ENCODE assay signal across 28 mouse cellular contexts in the genomic region with DNA sequence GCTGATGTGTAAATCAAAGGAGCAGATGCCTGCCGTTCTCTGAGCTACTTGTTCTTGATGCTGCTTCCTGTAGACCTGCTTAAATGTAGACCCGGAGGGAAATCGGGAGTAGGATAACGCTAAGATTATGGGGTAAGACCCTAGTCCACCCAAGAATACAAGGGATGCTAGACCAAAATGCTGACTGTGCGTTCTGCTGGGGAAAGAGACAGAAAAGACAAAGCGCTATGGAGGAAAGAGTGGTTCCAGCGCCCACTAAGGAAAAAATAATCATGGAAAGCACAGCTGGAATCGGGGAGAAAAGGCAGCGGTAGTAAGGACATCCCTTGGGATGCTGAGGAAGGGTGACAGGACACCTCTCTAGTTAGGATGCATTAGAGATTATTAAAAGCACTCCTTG.
"Had no signal": no experiment of that assay in that cellular context is flagged by ENCODE, and none has a peak within 500 bp of the region (broad histone marks: within the 10 kb centered on the region; RNA-seq: fewer than 3 reads in every experiment).

No protein-coding gene starts in this region.

- H3K27me3 ChIP-seq: embryonic facial prominence, embryonic 15.5 days; forebrain, embryonic 12.5 days; forebrain, embryonic 13.5 days; forebrain, embryonic 15.5 days had no signal

- H3K36me3 ChIP-seq: embryonic facial prominence, embryonic 10.5 days; embryonic facial prominence, embryonic 12.5 days; embryonic facial prominence, embryonic 13.5 days; embryonic facial prominence, embryonic 15.5 days; forebrain, embryonic 10.5 days; forebrain, embryonic 12.5 days; forebrain, embryonic 15.5 days had no signal

- H3K9ac ChIP-seq: embryonic facial prominence, embryonic 12.5 days; embryonic facial prominence, embryonic 13.5 days; embryonic facial prominence, embryonic 15.5 days; forebrain, embryonic 12.5 days; forebrain, embryonic 13.5 days; forebrain, embryonic 15.5 days; forebrain, postnatal 0 days had no signal

- ATAC-seq: forebrain, embryonic 13.5 days; forebrain, embryonic 14.5 days; forebrain, embryonic 15.5 days; forebrain, embryonic 16.5 days; forebrain, postnatal 0 days had no signal

- H3K4me3 ChIP-seq: embryonic facial prominence, embryonic 10.5 days; embryonic facial prominence, embryonic 12.5 days; embryonic facial prominence, embryonic 13.5 days; embryonic facial prominence, embryonic 15.5 days; erythroblast, embryonic 14.5 days; forebrain, embryonic 10.5 days; forebrain, embryonic 12.5 days; forebrain, embryonic 13.5 days; forebrain, embryonic 15.5 days; gastrocnemius, adult 2 months; heart, adult 2 months had no signal

- H3K4me1 ChIP-seq: embryonic facial prominence, embryonic 12.5 days; embryonic facial prominence, embryonic 13.5 days; embryonic facial prominence, embryonic 15.5 days; forebrain, embryonic 13.5 days; forebrain, embryonic 15.5 days had no signal

- H3K27ac ChIP-seq: embryonic facial prominence, embryonic 10.5 days; embryonic facial prominence, embryonic 12.5 days; embryonic facial prominence, embryonic 13.5 days; embryonic facial prominence, embryonic 15.5 days; forebrain, embryonic 10.5 days; forebrain, embryonic 12.5 days; forebrain, embryonic 13.5 days; forebrain, embryonic 15.5 days; gastrocnemius, adult 2 months; heart, adult 2 months had no signal

- H3K9me3 ChIP-seq: embryonic facial prominence, embryonic 10.5 days; embryonic facial prominence, embryonic 12.5 days; embryonic facial prominence, embryonic 13.5 days; embryonic facial prominence, embryonic 15.5 days; forebrain, embryonic 10.5 days; forebrain, embryonic 12.5 days; forebrain, embryonic 13.5 days; forebrain, embryonic 15.5 days had no signal

- H3K4me2 ChIP-seq: embryonic facial prominence, embryonic 12.5 days; embryonic facial prominence, embryonic 13.5 days; embryonic facial prominence, embryonic 15.5 days; forebrain, embryonic 12.5 days; forebrain, embryonic 13.5 days; forebrain, embryonic 15.5 days had no signal

- DNase-seq: cerebellum, adult 8-10 months; cerebellum, adult 9-10 months; cerebellum, adult 9-11 months; cerebellum, postnatal 10 days; cerebellum, postnatal 14 days; cerebellum, postnatal 25 days; cerebellum, postnatal 36 days; embryo, embryonic 11 days; forebrain, postnatal 0 days; gastrocnemius, adult 2 months; gastrocnemius, postnatal 10 days; gastrocnemius, postnatal 14 days; gastrocnemius, postnatal 25 days; gastrocnemius, postnatal 36 days; heart, adult 11 months; heart, adult 18-20 months; heart, adult 2 months had no signal
